Mouse (Mus musculus): ENCODE measurements around the gene Ctsd. TPM values are rescaled to one million over a fixed set of nuclear protein-coding genes. Genes with fewer than 3 reads are reported as not detected.

Ctsd gene
- polyA plus RNA-seq, 1 experiment from 2014 or later = 189 TPM

GRCm38 (mm10) chr7:142328507-142328906 lies 59.3 kb downstream of the Ctsd start:
- H3K36me3 ChIP-seq (ENCODE audit: control insufficient read depth, insufficient read depth, low read length) = no peaks in the 10 kb centered on the region
- H3K9ac ChIP-seq (ENCODE audit: low read length) = no peak overlapping the region
- H3K4me1 ChIP-seq (ENCODE audit: control insufficient read depth, insufficient read depth, low read length) = no peaks in the 10 kb centered on the region
- ATAC-seq (ENCODE audit: insufficient read depth, low FRiP score, low TSS enrichment) = no peak
- H3K27ac ChIP-seq (ENCODE audit: low read depth, low read length) = no peak overlapping the region
- no peak for DNase-seq (ENCODE audit: low spot score)
- no peak overlapping the region for H3K4me2 ChIP-seq (ENCODE audit: low read depth)
- no peaks in the 10 kb centered on the region for H3K9me3 ChIP-seq (ENCODE audit: control insufficient read depth, low read length)
- WGBS = 55% methylated on average over 3 of the region's 3 CpGs
- no peaks in the 10 kb centered on the region for H3K27me3 ChIP-seq (ENCODE audit: control insufficient read depth, insufficient read depth, low read length)
- H3K4me3 ChIP-seq (ENCODE audit: low read depth, low read length) = no peak overlapping the region

DNA sequence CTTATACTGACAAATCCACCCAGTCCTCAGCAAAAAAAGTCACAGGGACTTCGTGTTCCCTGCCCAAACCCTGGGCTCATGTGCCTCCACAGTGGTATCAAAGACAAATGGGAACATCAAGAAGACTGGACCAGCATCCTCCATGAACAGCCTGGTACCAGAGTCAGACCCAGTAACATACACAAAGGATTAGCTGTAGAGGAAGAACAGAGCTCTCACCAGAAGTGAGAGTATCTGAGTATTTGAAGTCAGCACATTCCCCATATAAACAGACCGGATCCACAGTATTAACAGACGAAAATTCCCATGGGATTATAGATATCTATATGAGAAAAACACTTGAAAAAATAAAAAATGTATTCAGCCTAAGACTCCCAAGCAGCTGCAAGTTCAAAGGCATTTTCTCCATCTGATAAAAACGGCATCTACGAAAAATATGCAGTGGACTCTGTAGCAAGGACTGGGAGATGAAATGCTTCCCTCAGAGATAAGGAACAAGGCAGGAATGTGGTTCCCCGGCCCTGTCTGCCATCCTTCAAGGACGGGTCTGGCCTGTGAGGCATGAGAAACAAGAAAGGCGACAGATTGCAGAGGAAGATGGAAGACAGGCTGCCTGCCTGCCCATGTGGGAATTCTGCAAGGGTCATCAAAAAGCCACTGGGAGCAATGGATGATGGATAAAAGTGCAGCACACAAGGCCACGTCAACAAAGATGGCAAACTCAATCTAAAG lies 61.0 kb downstream of the Ctsd start:
- Histone ChIP-seq H3K9ac (ENCODE audit: low read length) (no peak overlapping the region), H3K36me3 (ENCODE audit: control insufficient read depth, insufficient read depth, low read length) (no peaks in the 10 kb centered on the region), H3K27ac (ENCODE audit: low read depth, low read length) (no peak overlapping the region), H3K27me3 (ENCODE audit: control insufficient read depth, insufficient read depth, low read length) (no peaks in the 10 kb centered on the region), H3K9me3 (ENCODE audit: control insufficient read depth, low read length) (no peaks in the 10 kb centered on the region), H3K4me2 (ENCODE audit: low read depth) (no peak overlapping the region), H3K4me1 (ENCODE audit: control insufficient read depth, insufficient read depth, low read length) (no peaks in the 10 kb centered on the region), H3K4me3 (ENCODE audit: low read depth, low read length) (no peak overlapping the region)
- 67% methylated on average over 9 of the region's 9 CpGs for WGBS
- no peak for DNase-seq (ENCODE audit: low spot score)
- no peak for ATAC-seq (ENCODE audit: insufficient read depth, low FRiP score, low TSS enrichment)

Other genes with a start within 250 kb of the Ctsd start
- not detected in 2 replicates for gene Gm45337, start 243.4 kb downstream of the Ctsd start, polyA plus RNA-seq (2014; fragmentation: Nextera tagmentation; extraction: Ambion mirVana)
- not detected in 2 replicates for gene Gm29735, start 230.9 kb downstream of the Ctsd start, polyA plus RNA-seq (2014; fragmentation: Nextera tagmentation; extraction: Ambion mirVana)
- gene Gm4553, start 222.3 kb downstream of the Ctsd start, polyA plus RNA-seq (2014; fragmentation: Nextera tagmentation; extraction: Ambion mirVana) = not detected in 2 replicates
- not detected in 2 replicates for gene Krtap5-2, start 212.0 kb downstream of the Ctsd start, polyA plus RNA-seq (2014; fragmentation: Nextera tagmentation; extraction: Ambion mirVana)
- gene Gm10153, start 197.6 kb downstream of the Ctsd start, polyA plus RNA-seq (2014; fragmentation: Nextera tagmentation; extraction: Ambion mirVana) = not detected in 2 replicates
- not detected in 2 replicates for gene Krtap5-3, start 186.7 kb downstream of the Ctsd start, polyA plus RNA-seq (2014; fragmentation: Nextera tagmentation; extraction: Ambion mirVana)
- gene Gm7579, start 176.2 kb downstream of the Ctsd start, polyA plus RNA-seq (2014; fragmentation: Nextera tagmentation; extraction: Ambion mirVana) = not detected in 2 replicates
- gene Krtap5-5, start 158.1 kb downstream of the Ctsd start, polyA plus RNA-seq (2014; fragmentation: Nextera tagmentation; extraction: Ambion mirVana) = not detected in 2 replicates
- not detected in 2 replicates for gene Gm40460, start 147.0 kb downstream of the Ctsd start, polyA plus RNA-seq (2014; fragmentation: Nextera tagmentation; extraction: Ambion mirVana)
- not detected in 2 replicates for gene Gm2431, start 129.7 kb downstream of the Ctsd start, polyA plus RNA-seq (2014; fragmentation: Nextera tagmentation; extraction: Ambion mirVana)
- not detected in 2 replicates for gene Gm4559, start 113.7 kb downstream of the Ctsd start, polyA plus RNA-seq (2014; fragmentation: Nextera tagmentation; extraction: Ambion mirVana)
- not detected in 2 replicates for gene Krtap5-1, start 90.9 kb downstream of the Ctsd start, polyA plus RNA-seq (2014; fragmentation: Nextera tagmentation; extraction: Ambion mirVana)
- gene Krtap5-4, start 84.5 kb downstream of the Ctsd start, polyA plus RNA-seq (2014; fragmentation: Nextera tagmentation; extraction: Ambion mirVana) = not detected in 2 replicates
- gene Ifitm10, start 14.3 kb downstream of the Ctsd start, polyA plus RNA-seq (2014; fragmentation: Nextera tagmentation; extraction: Ambion mirVana) = not detected in 2 replicates
- gene Gm49369, start 5.4 kb downstream of the Ctsd start, polyA plus RNA-seq (2014; fragmentation: Nextera tagmentation; extraction: Ambion mirVana) = not detected in 2 replicates
- gene Syt8, start 46.8 kb upstream of the Ctsd start, polyA plus RNA-seq (2014; fragmentation: Nextera tagmentation; extraction: Ambion mirVana) = not detected in 2 replicates
- 2.1 and 3.5 TPM in 2 replicates for gene Tnni2, start 53.8 kb upstream of the Ctsd start, polyA plus RNA-seq (2014; fragmentation: Nextera tagmentation; extraction: Ambion mirVana)
- 15.1 and 21.0 TPM in 2 replicates for gene Lsp1, start 72.8 kb upstream of the Ctsd start, polyA plus RNA-seq (2014; fragmentation: Nextera tagmentation; extraction: Ambion mirVana)
- gene Tnnt3, start 110.8 kb upstream of the Ctsd start, polyA plus RNA-seq (2014; fragmentation: Nextera tagmentation; extraction: Ambion mirVana) = 6.5 and 9.2 TPM in 2 replicates
- 10.6 and 20.0 TPM in 2 replicates for gene Mrpl23, start 144.6 kb upstream of the Ctsd start, polyA plus RNA-seq (2014; fragmentation: Nextera tagmentation; extraction: Ambion mirVana)